Comparison of ENCODE assay signal across 50 mouse cellular contexts in genomic region chr7:66307791-66308190, GRCm38 (mm10). TPM values are rescaled to one million over a fixed set of nuclear protein-coding genes. Genes with fewer than 3 reads are reported as not detected.
"Had no signal": no experiment of that assay in that cellular context is flagged by ENCODE, and none has a peak within 500 bp of the region (broad histone marks: within the 10 kb centered on the region; RNA-seq: fewer than 3 reads in every experiment).

No protein-coding gene starts in this region.

- H3K9ac ChIP-seq: heart, embryonic 12.5 days; heart, embryonic 13.5 days; heart, embryonic 15.5 days; hindbrain, embryonic 12.5 days; hindbrain, embryonic 13.5 days; hindbrain, embryonic 14.5 days; hindbrain, embryonic 15.5 days; intestine, embryonic 15.5 days; kidney, embryonic 15.5 days had no signal

- H3K27ac ChIP-seq: heart, embryonic 13.5 days; heart, embryonic 15.5 days; hindbrain, embryonic 10.5 days; hindbrain, embryonic 12.5 days; hindbrain, embryonic 13.5 days; hindbrain, embryonic 14.5 days; hindbrain, embryonic 15.5 days; hindbrain, postnatal 0 days; kidney, embryonic 15.5 days; kidney, postnatal 0 days; layer of hippocampus, adult 2 months had no signal

- H3K27me3 ChIP-seq: heart, embryonic 15.5 days; hindbrain, embryonic 12.5 days; hindbrain, embryonic 13.5 days; hindbrain, embryonic 15.5 days; intestine, embryonic 15.5 days; kidney, embryonic 15.5 days had no signal

- ATAC-seq: hindbrain, embryonic 16.5 days; hindbrain, postnatal 0 days; inflammation-experienced regulatory T-cells, adult 6 months; intestine, embryonic 16.5 days; intestine, postnatal 0 days had no signal

- DNase-seq: heart, postnatal 10 days; heart, postnatal 14 days; heart, postnatal 36 days; heart, postnatal 4 days; kidney, adult 11 months; kidney, adult 18-20 months; kidney, adult 2 months; kidney, adult 8-10 months; kidney, adult 9 months; kidney, postnatal 10 days; kidney, postnatal 14 days; kidney, postnatal 25 days; kidney, postnatal 36 days; kidney, postnatal 4 days; layer of hippocampus, adult 9-11 months; layer of hippocampus, postnatal 36 days had no signal

- H3K36me3 ChIP-seq: hindbrain, embryonic 10.5 days; hindbrain, embryonic 12.5 days; hindbrain, embryonic 13.5 days; hindbrain, embryonic 15.5 days; intestine, embryonic 15.5 days had no signal

- H3K4me1 ChIP-seq: hindbrain, embryonic 12.5 days had no signal

- H3K4me2 ChIP-seq: heart, embryonic 11.5 days; heart, embryonic 12.5 days; heart, embryonic 13.5 days; heart, embryonic 15.5 days; hindbrain, embryonic 12.5 days; hindbrain, embryonic 13.5 days; hindbrain, embryonic 14.5 days; hindbrain, embryonic 15.5 days; intestine, embryonic 15.5 days; kidney, embryonic 15.5 days had no signal

- H3K9me3 ChIP-seq: heart, embryonic 10.5 days; heart, embryonic 12.5 days; heart, embryonic 13.5 days; heart, embryonic 15.5 days; hindbrain, embryonic 10.5 days; hindbrain, embryonic 12.5 days; hindbrain, embryonic 13.5 days; hindbrain, embryonic 15.5 days; intestine, embryonic 15.5 days; kidney, embryonic 15.5 days had no signal

- H3K4me3 ChIP-seq: heart, embryonic 10.5 days; heart, embryonic 12.5 days; heart, embryonic 13.5 days; heart, embryonic 15.5 days; hindbrain, embryonic 10.5 days; hindbrain, embryonic 12.5 days; hindbrain, embryonic 13.5 days; hindbrain, embryonic 15.5 days; intestine, embryonic 15.5 days; kidney, embryonic 15.5 days; layer of hippocampus, adult 2 months had no signal

RNA-seq across cellular contexts. Expression of gene Gm10974, which starts 57.9 kb away (rescaled TPM):
- total RNA-seq: heart, postnatal 10 days; heart, postnatal 14 days; heart, postnatal 25 days; heart, postnatal 36 days; heart, postnatal 4 days; hematopoietic stem cell, adult 5-6 weeks; hindbrain, postnatal 0 days; layer of hippocampus, adult 18-20 months; layer of hippocampus, adult 2 months; layer of hippocampus, adult 8-10 months; layer of hippocampus, postnatal 10 days; layer of hippocampus, postnatal 14 days; layer of hippocampus, postnatal 25 days; layer of hippocampus, postnatal 36 days had no signal
- polyA plus RNA-seq: heart, embryonic 10.5 days; heart, embryonic 11.5 days; heart, embryonic 12.5 days; heart, embryonic 13.5 days; heart, embryonic 14.5 days; heart, embryonic 15.5 days; heart, embryonic 16.5 days; heart, postnatal 0 days; hindbrain, embryonic 10.5 days; hindbrain, embryonic 11.5 days; hindbrain, embryonic 12.5 days; hindbrain, embryonic 13.5 days; hindbrain, embryonic 14.5 days; hindbrain, embryonic 15.5 days; hindbrain, embryonic 16.5 days; hindbrain, postnatal 0 days; inflammation-experienced regulatory T-cells, adult 6 months; intestine, embryonic 14.5 days; intestine, embryonic 15.5 days; intestine, embryonic 16.5 days; intestine, postnatal 0 days; kidney, adult 2 months; kidney, embryonic 14.5 days; kidney, embryonic 15.5 days; kidney, embryonic 16.5 days; kidney, postnatal 0 days; large intestine, adult 2 months had no signal
